Mouse (Mus musculus) brain, embryonic 14.5 days (tissue): ENCODE measurements around the gene Dqx1.

Experiments used
- CTCF ChIP-seq: fragments of 200-500 bp; IDR thresholded peaks from 2 replicates; pipeline ENCODE4 v1.5.1; 2012; ENCODE audit warnings: inconsistent platforms, mild to moderate bottlenecking, moderate library complexity, borderline replicate concordance; ENCODE audit not compliant: insufficient read depth, insufficient read length; ENCODE audit errors: extremely low read depth
- POLR2A ChIP-seq: fragments of 200-500 bp; IDR thresholded peaks from 2 replicates; pipeline ENCODE4 v1.6.1; 2012; ENCODE audit warnings: mild to moderate bottlenecking, inconsistent platforms, borderline replicate concordance; ENCODE audit not compliant: poor library complexity, insufficient read depth, insufficient read length, severe bottlenecking; ENCODE audit errors: extremely low read depth

- TF ChIP-seq CTCF (no peak), POLR2A (peak; percentile 93)
These were observed 57.5 kb downstream of the Dqx1 start, which contains the start of gene Mogs for GRCm38 (mm10) chr6:83115011-83115671.
